Mouse (Mus musculus) adrenal gland, postnatal 0 days (tissue): ENCODE results near the gene Poldip2. TPM values are rescaled to one million over a fixed set of nuclear protein-coding genes. Genes with fewer than 3 reads are reported as not detected.

Experiments used
- polyA plus RNA-seq: library from polyadenylated mRNA; unstranded; fragments of >200 nt; fragmentation: Nextera tagmentation; extraction: Ambion mirVana; gene quantifications from 2 replicates; pipeline ENCODE4 v1.2.1, GENCODE M21; 2015

The Poldip2 gene
- 122 and 191 TPM in 2 replicates for polyA plus RNA-seq

DNA sequence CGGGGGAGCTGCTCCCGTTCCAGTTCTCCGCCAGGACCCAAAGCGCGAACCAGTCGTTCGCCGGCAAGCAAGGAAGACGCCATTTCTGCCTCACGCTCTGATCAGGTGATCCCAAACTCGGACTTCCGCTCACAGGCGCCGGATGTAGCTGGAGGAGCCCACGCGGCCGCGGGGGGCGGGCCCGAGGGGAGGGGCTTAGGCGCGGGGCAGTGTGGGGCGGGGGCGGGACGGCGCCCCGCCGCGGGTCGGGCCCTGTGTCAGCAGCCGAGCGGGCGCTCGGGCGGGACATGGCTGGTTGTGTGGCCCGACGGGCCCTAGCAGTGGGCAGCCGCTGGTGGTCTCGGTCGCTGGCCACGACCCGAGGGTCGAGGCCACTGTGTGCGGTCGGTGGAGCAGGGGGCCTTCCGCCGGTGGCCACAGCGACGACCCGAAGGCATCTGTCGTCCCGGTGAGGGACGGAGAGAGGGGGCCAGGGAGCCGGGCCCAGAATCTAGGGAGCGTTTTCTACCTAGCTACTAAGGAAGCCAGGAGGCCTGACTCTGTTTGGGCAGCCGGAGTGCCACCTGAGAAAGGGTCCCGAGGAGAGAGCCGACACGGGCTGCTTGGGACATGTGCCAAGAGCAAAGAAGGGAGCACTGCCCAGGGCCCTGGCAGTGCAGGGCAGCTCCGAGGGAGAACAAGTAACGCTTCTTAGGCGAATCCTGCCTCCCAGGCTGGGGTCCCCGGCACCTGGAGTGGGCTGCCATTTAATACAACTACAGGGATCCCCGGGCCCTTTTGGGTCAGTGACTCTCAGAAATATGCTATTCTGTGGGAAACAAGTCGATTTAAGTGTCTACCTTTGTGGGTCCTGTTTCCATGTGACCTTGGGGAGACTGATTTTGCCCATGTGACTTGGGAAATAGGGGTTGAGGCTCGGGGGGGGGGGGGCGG lies at the start of gene Poldip2, which contains the start of gene Tmem199:
Gene Poldip2, plus strand, starts transcription at position 169 of the 933 bp plus-strand sequence.
Gene Tmem199, minus strand, starts transcription at position 148 of the 933 bp plus-strand sequence.

GRCm38 (mm10) chr11:78465568-78466180 lies 46.3 kb upstream of the Poldip2 start, which contains the start of gene Slc46a1:
Gene Slc46a1 (plus strand): TSS chr11:78465697.

GRCm38 (mm10) chr11:78497544-78498522 lies 14.2 kb upstream of the Poldip2 start, which contains the start of gene Sarm1:
Gene Sarm1 (minus strand): TSS chr11:78497754.

DNA sequence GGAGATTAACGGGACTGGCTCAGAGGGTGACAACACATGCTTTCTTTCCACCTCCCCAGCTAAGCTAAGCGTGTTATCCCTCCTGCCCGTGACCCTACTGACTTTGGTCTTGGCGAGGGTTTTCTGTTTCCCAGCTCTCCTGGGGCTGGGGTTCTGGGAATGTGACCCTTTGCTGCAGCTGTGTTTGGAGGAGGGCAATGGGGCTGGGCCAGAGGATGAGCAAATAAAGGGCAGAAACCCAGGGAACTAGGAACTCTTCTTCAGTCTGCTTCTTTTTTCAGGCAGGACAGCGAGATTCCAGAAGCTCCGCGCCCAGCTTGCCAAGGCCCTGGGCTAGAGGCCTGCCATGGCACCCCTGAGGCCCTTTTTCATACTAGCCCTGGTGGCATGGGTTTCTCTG lies 13.0 kb upstream of the Poldip2 start, which contains the start of gene Vtn:
Gene Vtn, plus strand, starts transcription at position 88 of the 400 bp plus-strand sequence.

GRCm38 (mm10) chr11:78502909-78503650 lies 8.9 kb upstream of the Poldip2 start, which contains the start of gene Sebox:
Gene Sebox (plus strand): TSS chr11:78503447.

GRCm38 (mm10) chr11:78536080-78536689 lies 24.2 kb downstream of the Poldip2 start, which contains the start of the genes Tnfaip1 and Ift20:
Gene Tnfaip1 (minus strand): TSS chr11:78536332.
Gene Ift20 (plus strand): TSS chr11:78536361.

GRCm38 (mm10) chr11:78550168-78551058 lies 38.4 kb downstream of the Poldip2 start, which contains the start of gene Tmem97:
Gene Tmem97 (minus strand): TSS chr11:78550777.

Other genes with a start within 250 kb of the Poldip2 start
- gene BC030499, start 221.4 kb upstream of the Poldip2 start, polyA plus RNA-seq: 0.21 TPM in 1 of 2 replicates, not detected in the other
- 6.4 and 8.2 TPM in 2 replicates for gene Spag5, start 210.7 kb upstream of the Poldip2 start, polyA plus RNA-seq
- gene Aldoc, start 189.2 kb upstream of the Poldip2 start, polyA plus RNA-seq: 13.7 and 19.6 TPM in 2 replicates
- gene Pigs, start 183.8 kb upstream of the Poldip2 start, polyA plus RNA-seq: 50.8 and 80.0 TPM in 2 replicates
- gene Unc119, start 168.7 kb upstream of the Poldip2 start, polyA plus RNA-seq: 82.0 and 100 TPM in 2 replicates
- gene Foxn1, start 125.6 kb upstream of the Poldip2 start, polyA plus RNA-seq: 0.06 TPM in 1 of 2 replicates, not detected in the other
- 0.11 and 0.21 TPM in 2 replicates for gene Slc13a2, start 90.0 kb upstream of the Poldip2 start, polyA plus RNA-seq
- 13.1 and 25.8 TPM in 2 replicates for gene Slc46a1, start 46.5 kb upstream of the Poldip2 start, polyA plus RNA-seq
- gene Sarm1, start 14.4 kb upstream of the Poldip2 start, polyA plus RNA-seq: 5.0 and 7.8 TPM in 2 replicates
- gene Vtn, start 13.1 kb upstream of the Poldip2 start, polyA plus RNA-seq: 41.1 and 59.4 TPM in 2 replicates
- gene Sebox, start 8.7 kb upstream of the Poldip2 start, polyA plus RNA-seq: not detected in 2 replicates
- gene Tmem199, start within 50 bp of the Poldip2 start, polyA plus RNA-seq: 49.5 and 55.2 TPM in 2 replicates
- gene Tnfaip1, start 24.1 kb downstream of the Poldip2 start, polyA plus RNA-seq: 33.2 and 38.8 TPM in 2 replicates
- gene Ift20, start 24.2 kb downstream of the Poldip2 start, polyA plus RNA-seq: 193 and 207 TPM in 2 replicates
- gene Tmem97, start 38.6 kb downstream of the Poldip2 start, polyA plus RNA-seq: 34.3 and 47.6 TPM in 2 replicates
- gene Nlk, start 185.2 kb downstream of the Poldip2 start, polyA plus RNA-seq: 12.1 and 15.6 TPM in 2 replicates
- 73.8 and 92.7 TPM in 2 replicates for gene Ccnq, start 239.5 kb downstream of the Poldip2 start, polyA plus RNA-seq